Mouse (Mus musculus) hindbrain, embryonic 14.5 days (tissue): ENCODE results near the gene Ltv1. TPM values are rescaled to one million over a fixed set of nuclear protein-coding genes. Genes with fewer than 3 reads are reported as not detected.

ENCODE experiments used
- polyA plus RNA-seq: library from polyadenylated mRNA; unstranded; fragments of >200 nt; fragmentation: Nextera tagmentation; extraction: Ambion mirVana; gene quantifications from 2 replicates; pipeline ENCODE4 v1.2.1, GENCODE M21; 2014

Ltv1 gene
- polyA plus RNA-seq, 1 experiment from 2014 or later = 30.5 TPM

Other genes with a start within 250 kb of the Ltv1 start
- 2.0 and 3.7 TPM in 2 replicates for gene Stx11, start 228.9 kb downstream of the Ltv1 start, polyA plus RNA-seq
- 25.9 and 28.1 TPM in 2 replicates for gene Sf3b5, start 187.8 kb downstream of the Ltv1 start, polyA plus RNA-seq
- 40.8 and 44.1 TPM in 2 replicates for gene Plagl1, start 132.7 kb downstream of the Ltv1 start, polyA plus RNA-seq
- gene Zc2hc1b, start 15.1 kb downstream of the Ltv1 start, polyA plus RNA-seq = not detected in 2 replicates